Mouse (Mus musculus): ENCODE data around the gene Mob3a. TPM values are rescaled to one million over a fixed set of nuclear protein-coding genes. Genes with fewer than 3 reads are reported as not detected.

Gene Mob3a
- polyA plus RNA-seq, 1 experiment from 2014 or later = 47.5 TPM

DNA sequence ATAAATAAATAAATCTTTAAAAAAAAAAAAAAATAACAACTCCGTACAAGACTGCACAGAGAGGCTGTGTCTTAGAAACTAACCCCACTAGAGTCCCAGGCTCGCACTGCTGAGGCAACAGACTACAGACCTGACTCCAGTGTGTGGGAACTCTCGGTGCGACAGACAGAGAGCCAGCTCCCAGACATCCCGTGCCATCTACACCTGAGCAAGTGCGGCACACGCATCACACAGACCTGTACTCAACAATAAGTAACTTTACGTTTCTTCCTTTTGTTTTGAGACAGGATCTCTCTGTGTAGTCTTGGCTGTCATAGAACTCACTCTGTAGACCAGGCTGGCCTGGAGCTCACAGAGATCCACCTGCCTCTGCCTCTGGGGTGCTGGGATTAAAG lies 4.4 kb downstream of the Mob3a start:
- Histone ChIP-seq H3K9me3 (no peaks in the 10 kb centered on the region), H3K36me3 (no peaks in the 10 kb centered on the region; the same call in 1 of the 2 replicates), H3K4me2 (no peak overlapping the region), H3K4me3 (replicated peaks) (no peak overlapping the region), H3K9ac (no peak overlapping the region), H3K27ac (no peak overlapping the region), H3K4me1 (peaks cover 30% of the 10 kb centered on the region), H3K27me3 (replicated peaks) (no peaks in the 10 kb centered on the region)
- ATAC-seq (ENCODE audit: insufficient read depth, low FRiP score, low read depth) = no peak
- WGBS = 91% methylated on average over 8 of the region's 8 CpGs

- 55% methylated on average over 12 of the region's 12 CpGs for WGBS
- no peak overlapping the region for H3K4me2 ChIP-seq
Observed at GRCm38 (mm10) chr10:80696502-80697392, 5.0 kb downstream of the Mob3a start.

DNA sequence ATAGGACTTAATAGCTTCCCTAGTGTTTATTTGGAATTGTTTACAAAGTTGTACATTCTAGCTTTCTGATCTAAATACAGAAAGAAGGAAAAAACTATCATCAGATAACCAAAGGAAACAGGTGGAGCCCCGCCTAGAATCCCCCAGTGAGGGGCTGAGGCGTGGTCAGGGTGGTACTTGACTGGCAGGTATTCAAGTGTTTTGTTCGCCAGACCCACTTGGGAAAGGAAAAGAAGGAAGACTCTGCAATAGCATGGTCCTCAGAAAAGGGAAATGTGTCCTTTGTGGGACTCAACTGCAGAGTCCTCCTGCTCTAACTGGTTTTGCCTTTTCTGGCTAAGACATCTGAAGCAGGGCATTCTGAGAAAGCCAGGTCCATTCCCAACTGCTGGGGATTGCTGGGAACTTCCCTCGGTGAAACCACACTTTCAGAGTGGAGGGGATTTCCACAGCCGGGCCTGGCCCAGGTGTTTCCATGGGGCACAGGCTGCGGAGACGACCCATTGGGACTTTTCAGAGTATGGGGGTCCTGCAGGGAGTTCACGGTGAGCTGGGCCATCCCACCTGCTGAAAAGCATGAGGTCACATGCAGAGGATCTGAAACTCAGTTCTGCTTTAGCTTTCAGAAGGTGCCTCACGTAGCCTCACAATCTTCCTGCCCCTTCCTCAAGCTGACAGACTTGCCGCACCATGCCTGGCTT lies 5.8 kb downstream of the Mob3a start:
- Histone ChIP-seq H3K36me3 (peaks cover 2% of the 10 kb centered on the region; the same call in 1 of the 2 replicates), H3K27me3 (replicated peaks) (no peaks in the 10 kb centered on the region), H3K4me2 (no peak overlapping the region), H3K27ac (peak overlapping the region; percentile 55), H3K4me1 (peaks cover 26% of the 10 kb centered on the region), H3K9ac (no peak overlapping the region), H3K9me3 (no peaks in the 10 kb centered on the region), H3K4me3 (replicated peaks) (no peak overlapping the region)
- WGBS = 49% methylated on average over 10 of the region's 10 CpGs
- ATAC-seq (ENCODE audit: insufficient read depth, low FRiP score, low read depth) = no peak

More at GRCm38 (mm10) chr10:80696502-80697392, 5.0 kb downstream of the Mob3a start:
- H3K36me3 ChIP-seq = no peaks in the 10 kb centered on the region; the same call in 1 of the 2 replicates
- H3K27ac ChIP-seq = peak overlapping the region; percentile 55
- no peak overlapping the region for H3K9ac ChIP-seq
- H3K4me1 ChIP-seq = peaks cover 30% of the 10 kb centered on the region
- ATAC-seq (ENCODE audit: insufficient read depth, low FRiP score, low read depth) = no peak
- no peak overlapping the region for H3K4me3 ChIP-seq (replicated peaks)
- no peaks in the 10 kb centered on the region for H3K9me3 ChIP-seq
- no peaks in the 10 kb centered on the region for H3K27me3 ChIP-seq (replicated peaks)

DNA sequence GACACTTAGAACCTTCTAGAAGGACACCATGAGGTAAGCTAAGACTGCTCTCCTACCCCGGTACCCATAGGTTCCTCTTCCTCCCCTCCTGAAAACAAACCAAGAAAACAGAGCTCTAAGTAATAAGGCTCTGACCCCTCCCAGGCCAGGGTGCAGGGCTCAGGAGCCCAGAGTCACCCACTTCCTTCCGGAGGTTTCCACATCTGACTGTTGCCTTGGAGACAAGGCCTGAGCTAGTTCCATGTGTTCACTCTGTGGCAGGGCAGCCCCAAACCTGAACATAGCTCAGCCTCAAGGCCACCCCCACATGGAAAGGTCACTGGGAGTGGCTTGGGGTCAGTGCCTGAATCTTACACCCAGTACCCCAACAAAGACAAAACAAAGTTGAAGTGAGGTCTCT lies 6.6 kb downstream of the Mob3a start:
- Histone ChIP-seq H3K9ac (no peak overlapping the region), H3K4me1 (peaks cover 19% of the 10 kb centered on the region), H3K4me3 (replicated peaks) (no peak overlapping the region), H3K27ac (peak overlapping the region; percentile 55), H3K9me3 (no peaks in the 10 kb centered on the region), H3K27me3 (replicated peaks) (no peaks in the 10 kb centered on the region), H3K4me2 (no peak overlapping the region), H3K36me3 (peaks cover 5% of the 10 kb centered on the region; the same call in 1 of the 2 replicates)
- WGBS = 55% methylated on average over 2 of the region's 2 CpGs
- ATAC-seq (ENCODE audit: insufficient read depth, low FRiP score, low read depth) = 0 out of 2 replicates have a peak, but pooled peaks have one; percentile 2

DNA sequence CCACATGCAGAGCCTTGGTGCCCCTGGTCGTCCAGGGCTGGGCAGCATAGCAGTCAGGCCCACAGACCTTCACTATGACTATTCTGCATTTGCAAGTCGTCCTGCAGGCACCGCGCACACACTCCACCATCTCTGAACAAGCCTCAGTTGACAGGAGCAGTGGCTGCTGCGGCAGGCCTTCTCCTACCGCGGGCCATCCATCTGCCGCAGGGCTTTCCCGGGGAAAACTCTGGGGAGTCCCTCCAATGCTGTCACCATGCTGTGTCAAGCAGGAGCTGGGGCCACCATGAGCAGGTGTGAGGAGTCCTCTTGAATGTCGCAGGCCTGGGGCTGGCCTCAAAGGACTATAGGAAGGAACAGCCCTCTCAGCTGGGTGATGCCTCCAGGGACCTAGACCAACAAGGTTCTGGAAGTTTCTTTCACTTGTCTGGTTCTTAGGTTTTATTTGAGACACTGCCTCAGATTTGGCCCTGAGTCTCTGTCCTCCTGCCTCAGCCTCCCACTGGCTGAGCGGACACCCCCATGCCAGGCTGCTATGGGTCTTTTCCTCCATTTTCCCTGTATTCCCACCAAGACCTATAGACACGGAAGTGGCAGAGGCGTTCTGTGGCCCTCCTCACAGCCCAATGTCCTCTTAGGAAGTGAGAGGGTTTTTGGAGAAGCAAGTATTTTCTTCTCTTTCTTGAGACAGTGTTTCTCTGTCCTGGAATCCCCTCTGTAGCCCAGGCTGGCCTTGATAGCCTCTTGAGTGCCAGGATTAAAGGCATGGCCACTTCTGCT lies 7.4 kb downstream of the Mob3a start:
- H3K9me3 ChIP-seq = no peaks in the 10 kb centered on the region
- no peak overlapping the region for H3K4me3 ChIP-seq (replicated peaks)
- H3K9ac ChIP-seq = no peak overlapping the region
- peaks cover 15% of the 10 kb centered on the region; the same call in 1 of the 2 replicates for H3K4me1 ChIP-seq
- H3K27ac ChIP-seq = 0 out of 2 replicates have a peak overlapping the region, but pooled peaks have one; percentile 9
- ATAC-seq (ENCODE audit: insufficient read depth, low FRiP score, low read depth) = no peak
- H3K27me3 ChIP-seq (replicated peaks) = no peaks in the 10 kb centered on the region
- H3K36me3 ChIP-seq = peaks cover 11% of the 10 kb centered on the region
- 87% methylated on average over 13 of the region's 13 CpGs for WGBS
- H3K4me2 ChIP-seq = no peak overlapping the region

DNA sequence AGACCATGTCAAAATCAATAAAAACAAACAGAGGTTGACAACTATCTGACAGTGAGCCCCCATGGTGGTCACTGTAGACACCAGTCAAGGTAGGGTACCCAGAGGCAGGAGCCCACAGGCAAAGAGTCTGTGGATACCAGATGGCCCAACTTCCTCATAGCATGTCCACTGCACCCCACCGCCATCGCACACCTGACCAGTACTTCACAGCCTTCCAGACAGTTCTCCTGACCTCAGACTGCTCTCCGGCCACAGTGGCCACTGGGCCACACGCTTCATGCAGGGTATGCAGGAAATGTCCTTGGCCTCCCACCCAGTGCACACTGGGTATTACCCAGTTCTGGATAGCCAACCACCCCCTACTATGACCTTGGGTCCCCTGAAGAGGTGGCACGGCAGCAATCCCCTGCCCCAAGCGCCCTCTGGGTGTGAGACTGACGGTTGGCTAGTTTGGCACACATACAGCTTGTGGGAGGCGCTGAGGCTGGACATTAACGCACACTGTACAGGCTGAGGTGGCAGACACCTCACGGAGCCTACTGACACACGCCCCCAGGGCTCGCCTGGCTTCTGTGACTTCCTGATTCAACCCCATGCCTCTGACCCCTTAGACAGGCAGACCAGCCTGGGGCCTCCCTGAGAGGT lies 8.3 kb downstream of the Mob3a start:
- Histone ChIP-seq H3K9me3 (no peaks in the 10 kb centered on the region), H3K36me3 (peaks cover 14% of the 10 kb centered on the region), H3K4me1 (peaks cover 15% of the 10 kb centered on the region; the same call in 1 of the 2 replicates), H3K27ac (0 out of 2 replicates have a peak overlapping the region, but pooled peaks have one; percentile 13), H3K9ac (no peak overlapping the region), H3K27me3 (replicated peaks) (no peaks in the 10 kb centered on the region), H3K4me3 (replicated peaks) (no peak overlapping the region), H3K4me2 (no peak overlapping the region)
- WGBS = 88% methylated on average over 12 of the region's 12 CpGs
- no peak for ATAC-seq (ENCODE audit: insufficient read depth, low FRiP score, low read depth)

GRCm38 (mm10) chr10:80692249-80693165 lies 9.3 kb downstream of the Mob3a start:
- no peaks in the 10 kb centered on the region for H3K9me3 ChIP-seq
- no peak overlapping the region for H3K4me3 ChIP-seq (replicated peaks)
- H3K4me2 ChIP-seq = no peak overlapping the region
- no peak overlapping the region for H3K9ac ChIP-seq
- 0 out of 2 replicates have a peak overlapping the region, but pooled peaks have one; percentile 18 for H3K27ac ChIP-seq
- H3K36me3 ChIP-seq = peaks cover 14% of the 10 kb centered on the region
- no peak for ATAC-seq (ENCODE audit: insufficient read depth, low FRiP score, low read depth)
- H3K27me3 ChIP-seq (replicated peaks) = no peaks in the 10 kb centered on the region
- peaks cover 9% of the 10 kb centered on the region; the same call in 1 of the 2 replicates for H3K4me1 ChIP-seq
- WGBS = 74% methylated on average over 14 of the region's 14 CpGs

- H3K4me3 ChIP-seq (replicated peaks) = no peak overlapping the region
- WGBS = 35% methylated on average over 5 of the region's 5 CpGs
- peaks cover 43% of the 10 kb centered on the region for H3K36me3 ChIP-seq
- no peaks in the 10 kb centered on the region for H3K27me3 ChIP-seq (replicated peaks)
- no peaks in the 10 kb centered on the region for H3K4me1 ChIP-seq
- H3K27ac ChIP-seq = no peak overlapping the region
- H3K9ac ChIP-seq = no peak overlapping the region
- ATAC-seq (ENCODE audit: insufficient read depth, low FRiP score, low read depth) = peak; percentile 60; the same call in 1 of the 2 replicates
- no peaks in the 10 kb centered on the region for H3K9me3 ChIP-seq
- H3K4me2 ChIP-seq = no peak overlapping the region
Observed at GRCm38 (mm10) chr10:80687850-80688249, 13.9 kb downstream of the Mob3a start.

DNA sequence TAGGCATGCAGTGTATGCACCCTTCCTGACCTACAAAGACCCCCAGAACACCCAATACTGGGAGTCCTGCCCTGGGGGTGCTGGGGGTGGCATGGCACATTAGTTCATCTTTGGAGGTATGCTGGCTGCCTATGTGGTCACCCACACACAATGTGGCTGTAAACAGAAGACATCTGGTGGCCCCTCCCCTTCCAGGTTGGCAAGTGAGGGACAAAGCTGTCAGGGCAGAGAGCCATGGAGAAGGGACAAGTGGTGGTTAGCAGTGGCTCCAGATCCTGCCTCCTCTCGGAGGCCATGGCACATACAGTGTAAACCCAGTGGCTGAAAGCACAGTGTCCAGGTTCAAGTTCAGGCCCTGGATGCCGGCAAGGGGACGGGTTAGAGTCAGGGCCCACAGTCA lies 15.2 kb downstream of the Mob3a start:
- no peak for ATAC-seq (ENCODE audit: insufficient read depth, low FRiP score, low read depth)
- Histone ChIP-seq H3K36me3 (peaks cover 43% of the 10 kb centered on the region), H3K9me3 (no peaks in the 10 kb centered on the region), H3K4me2 (no peak overlapping the region), H3K4me3 (replicated peaks) (no peak overlapping the region), H3K4me1 (no peaks in the 10 kb centered on the region), H3K27ac (no peak overlapping the region), H3K27me3 (replicated peaks) (no peaks in the 10 kb centered on the region), H3K9ac (no peak overlapping the region)
- 88% methylated on average over 3 of the region's 3 CpGs for WGBS

DNA sequence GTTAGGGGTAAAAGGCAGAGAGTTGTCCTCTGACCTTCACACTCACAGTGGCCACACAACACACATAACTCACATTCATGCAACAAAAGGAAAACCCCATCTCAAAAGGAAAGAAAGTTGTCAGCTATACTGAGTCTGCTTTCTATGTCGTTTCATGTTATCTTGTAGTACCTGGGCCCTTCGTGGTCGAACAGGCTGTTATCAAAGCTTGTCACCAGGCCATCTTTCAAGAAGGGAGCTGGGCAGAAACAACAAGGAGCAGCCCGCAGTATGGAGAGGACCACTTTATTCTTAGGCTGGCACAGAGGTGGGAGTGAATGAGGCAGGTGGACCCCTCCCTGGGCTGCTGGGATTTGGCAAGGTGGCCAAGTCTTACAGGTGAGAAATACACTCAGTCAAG lies 16.8 kb downstream of the Mob3a start:
- H3K36me3 ChIP-seq = peaks cover 38% of the 10 kb centered on the region
- H3K27me3 ChIP-seq (replicated peaks) = no peaks in the 10 kb centered on the region
- no peak overlapping the region for H3K4me3 ChIP-seq (replicated peaks)
- no peak overlapping the region for H3K4me2 ChIP-seq
- ATAC-seq (ENCODE audit: insufficient read depth, low FRiP score, low read depth) = no peak; the same call in 1 of the 2 replicates
- WGBS = 81% methylated on average over 4 of the region's 4 CpGs
- no peaks in the 10 kb centered on the region for H3K9me3 ChIP-seq
- H3K27ac ChIP-seq = no peak overlapping the region
- H3K9ac ChIP-seq = no peak overlapping the region
- no peaks in the 10 kb centered on the region for H3K4me1 ChIP-seq

Measured in stomach, embryonic 15.5 days (tissue).